Mouse (Mus musculus): ENCODE data around the gene Gm49661. TPM values are rescaled to one million over a fixed set of nuclear protein-coding genes. Genes with fewer than 3 reads are reported as not detected.

Gm49661 gene
- polyA plus RNA-seq, 1 experiment from 2014 or later = not detected

DNA sequence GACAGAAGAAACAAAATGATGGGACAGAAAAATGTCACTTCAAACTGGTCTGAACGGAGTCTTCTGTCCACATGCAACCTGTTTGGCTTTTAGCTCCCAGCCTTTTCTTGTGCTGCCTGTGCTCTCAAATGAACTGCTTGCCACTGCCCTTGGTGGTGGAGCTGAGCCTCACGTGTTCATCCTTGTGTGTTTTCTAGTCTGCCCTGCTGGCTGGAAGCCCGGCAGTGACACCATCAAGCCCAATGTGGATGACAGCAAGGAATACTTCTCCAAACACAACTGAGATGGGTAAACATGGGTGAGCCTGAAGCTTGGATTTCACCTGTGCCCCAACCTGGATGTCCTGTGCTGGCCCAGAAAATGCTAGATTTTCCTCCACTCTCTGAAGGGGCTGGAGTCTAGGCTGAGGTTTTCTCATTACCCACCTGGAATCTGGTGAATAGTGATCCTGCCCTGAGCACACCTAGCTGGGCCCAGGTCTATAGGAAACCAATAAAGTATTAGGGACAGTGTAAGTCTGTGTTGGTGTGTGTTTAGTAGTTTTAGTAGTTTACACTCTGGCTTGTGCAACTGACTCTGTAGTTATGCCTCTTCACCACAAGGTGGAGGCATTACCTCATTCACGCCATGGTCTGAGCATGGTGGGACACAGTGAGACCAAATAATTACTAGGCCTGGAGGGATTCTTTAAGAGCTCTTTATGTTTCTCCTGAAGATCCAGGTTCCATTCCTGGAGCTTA is 4.7 kb upstream of the Gm49661 start:
- Histone ChIP-seq H3K4me3 (no peak overlapping the region), H3K27ac (no peak overlapping the region), H3K4me2 (no peak overlapping the region), H3K27me3 (peaks cover 22% of the 10 kb centered on the region), H3K36me3 (ENCODE audit: poor library complexity, severe bottlenecking) (peaks cover 47% of the 10 kb centered on the region), H3K9me3 (replicated peaks) (no peaks in the 10 kb centered on the region), H3K9ac (no peak overlapping the region), H3K4me1 (peaks cover 66% of the 10 kb centered on the region)
- ATAC-seq = no peak
- WGBS = 62% methylated on average over 4 of the region's 4 CpGs

- Histone ChIP-seq H3K4me2 (no peak overlapping the region), H3K9me3 (replicated peaks) (no peaks in the 10 kb centered on the region), H3K4me1 (peaks cover 66% of the 10 kb centered on the region), H3K9ac (no peak overlapping the region), H3K27me3 (peaks cover 13% of the 10 kb centered on the region), H3K27ac (no peak overlapping the region), H3K4me3 (no peak overlapping the region), H3K36me3 (ENCODE audit: poor library complexity, severe bottlenecking) (peaks cover 47% of the 10 kb centered on the region)
- 94% methylated on average over 1 of the region's 1 CpGs for WGBS
- no peak for ATAC-seq
Measured at GRCm38 (mm10) chr8:84973079-84973478, 3.8 kb upstream of the Gm49661 start.

DNA sequence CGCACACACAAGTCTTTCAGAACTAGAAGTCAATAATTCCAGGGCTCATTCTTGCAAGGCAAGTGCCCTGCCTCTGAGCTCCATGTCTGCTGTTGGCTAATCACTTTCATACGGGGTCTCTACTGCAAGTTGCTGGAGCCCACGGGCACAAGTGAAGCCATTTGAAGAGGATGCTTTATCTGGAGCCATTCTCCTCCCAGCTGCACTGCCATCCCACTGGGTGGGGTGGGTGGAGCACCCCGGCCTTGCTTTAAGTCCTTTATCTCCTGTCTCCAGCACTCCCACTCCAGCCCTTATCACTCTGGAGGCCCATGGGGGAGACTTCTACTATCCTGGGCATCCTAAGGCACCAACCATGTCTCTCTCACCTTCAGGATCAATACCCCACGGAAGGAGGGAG is 1.7 kb upstream of the Gm49661 start:
- Histone ChIP-seq H3K4me1 (peaks cover 46% of the 10 kb centered on the region), H3K9ac (peak overlapping the region; percentile 90)

DNA sequence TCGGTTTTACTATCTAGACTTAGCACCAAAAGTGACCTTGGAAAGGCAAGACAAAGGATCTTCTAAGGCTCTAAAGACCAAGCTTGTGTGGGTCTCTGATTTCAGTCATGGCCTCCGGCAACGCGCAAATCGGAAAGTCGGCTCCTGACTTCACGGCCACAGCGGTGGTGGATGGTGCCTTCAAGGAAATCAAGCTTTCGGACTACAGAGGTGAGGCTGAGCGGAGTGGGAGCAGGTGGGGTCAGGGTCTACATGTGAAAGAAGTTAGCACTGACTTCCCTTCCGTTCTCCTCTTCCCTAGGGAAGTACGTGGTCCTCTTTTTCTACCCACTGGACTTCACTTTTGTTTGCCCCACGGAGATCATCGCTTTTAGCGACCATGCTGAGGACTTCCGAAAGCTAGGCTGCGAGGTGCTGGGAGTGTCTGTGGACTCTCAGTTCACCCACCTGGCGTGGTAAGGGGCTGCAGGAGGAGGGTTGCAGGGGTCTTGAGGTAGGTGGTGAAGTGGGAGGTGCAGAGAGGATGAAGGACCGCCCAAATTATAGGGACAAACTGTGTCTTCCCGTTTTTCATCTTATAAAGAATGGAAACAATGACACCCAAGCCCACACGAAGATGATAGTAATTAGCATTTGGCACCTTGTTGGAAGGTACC is 1.0 kb upstream of the Gm49661 start:
- peak overlapping the region; percentile 76 for H3K27ac ChIP-seq
- ATAC-seq = no peak
- peak overlapping the region; percentile 90 for H3K9ac ChIP-seq
- peaks cover 42% of the 10 kb centered on the region for H3K4me1 ChIP-seq
- H3K36me3 ChIP-seq (ENCODE audit: poor library complexity, severe bottlenecking) = peaks cover 46% of the 10 kb centered on the region
- H3K4me3 ChIP-seq = peak overlapping the region; percentile 69
- H3K4me2 ChIP-seq = peak overlapping the region; percentile 88
- no peaks in the 10 kb centered on the region for H3K27me3 ChIP-seq
- 5% methylated on average over 21 of the region's 21 CpGs for WGBS
- H3K9me3 ChIP-seq (replicated peaks) = no peaks in the 10 kb centered on the region

More for the DNA sequence above, 1.7 kb upstream of the Gm49661 start:
- no peak for ATAC-seq
- Histone ChIP-seq H3K27ac (0 out of 2 replicates have a peak overlapping the region, but pooled peaks have one; percentile 2), H3K36me3 (ENCODE audit: poor library complexity, severe bottlenecking) (peaks cover 47% of the 10 kb centered on the region), H3K4me3 (peak overlapping the region; percentile 69), H3K9me3 (replicated peaks) (no peaks in the 10 kb centered on the region), H3K27me3 (no peaks in the 10 kb centered on the region), H3K4me2 (peak overlapping the region; percentile 88)
- WGBS = 65% methylated on average over 5 of the region's 5 CpGs

DNA sequence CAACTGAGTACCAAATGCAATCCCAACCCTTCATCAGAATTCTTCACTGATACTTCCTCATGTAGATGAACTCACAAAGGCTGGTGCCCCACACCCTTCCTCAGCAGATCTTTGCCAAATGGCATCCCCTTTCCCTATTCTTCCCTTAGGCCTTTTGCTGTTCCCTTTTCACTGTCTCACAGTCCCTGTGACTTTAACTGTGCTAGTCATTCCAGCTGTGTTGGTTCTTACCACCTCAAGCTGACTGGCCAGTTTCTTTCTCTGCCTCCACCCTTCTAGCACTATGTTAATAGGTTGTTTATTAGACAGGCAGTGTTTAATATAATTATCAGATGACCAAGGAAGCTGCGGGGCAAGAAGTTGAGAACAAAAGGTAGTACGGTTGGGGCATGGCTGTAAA is 583 bp downstream of the Gm49661 start:
- peaks cover 37% of the 10 kb centered on the region for H3K4me1 ChIP-seq
- 20% methylated on average over 2 of the region's 2 CpGs for WGBS

DNA sequence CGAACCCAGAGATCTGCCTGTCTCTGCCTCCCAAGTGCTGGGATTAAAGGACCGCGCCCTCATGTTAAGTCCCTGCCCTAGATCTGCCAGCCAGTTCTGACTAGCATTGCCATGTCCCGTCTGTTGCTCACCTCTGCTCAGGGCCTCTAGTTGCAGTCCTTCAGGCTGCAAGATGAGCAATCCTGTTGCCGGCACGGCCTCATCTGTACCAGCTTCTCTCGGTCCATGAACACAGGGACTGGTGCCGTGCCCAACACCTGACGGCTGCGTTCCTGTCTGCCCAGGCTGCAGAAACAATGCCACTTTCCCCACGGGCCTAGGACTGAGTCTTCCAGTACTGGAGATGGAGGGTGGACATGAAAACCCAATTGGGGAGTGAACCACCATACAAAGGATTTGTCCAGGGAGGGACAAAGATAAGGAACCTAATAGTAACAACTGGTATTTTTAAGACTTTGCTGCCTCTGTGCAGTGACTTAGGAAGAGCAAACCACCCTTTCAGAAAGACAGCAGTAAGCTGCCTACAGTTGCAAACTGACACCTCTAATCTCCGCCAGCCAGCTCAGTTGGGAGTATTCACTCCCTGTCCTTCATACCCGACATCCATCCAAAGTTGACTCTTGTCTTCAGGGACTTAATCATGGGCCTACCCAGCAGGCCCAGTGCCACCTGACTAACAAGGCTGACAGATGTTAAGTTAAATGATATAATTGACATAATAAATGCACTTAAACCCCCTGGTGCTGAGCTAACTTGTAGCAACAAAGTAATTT is 1.5 kb downstream of the Gm49661 start:
- peaks cover 37% of the 10 kb centered on the region for H3K4me1 ChIP-seq
- no peak overlapping the region for H3K9ac ChIP-seq

More for the DNA sequence above, 583 bp downstream of the Gm49661 start:
- no peaks in the 10 kb centered on the region for H3K9me3 ChIP-seq (replicated peaks)
- H3K4me3 ChIP-seq = peak overlapping the region; percentile 69
- peak overlapping the region; percentile 76 for H3K27ac ChIP-seq
- H3K9ac ChIP-seq = peak overlapping the region; percentile 90
- peak overlapping the region; percentile 88 for H3K4me2 ChIP-seq
- no peaks in the 10 kb centered on the region for H3K27me3 ChIP-seq
- ATAC-seq = no peak
- H3K36me3 ChIP-seq (ENCODE audit: poor library complexity, severe bottlenecking) = peaks cover 35% of the 10 kb centered on the region

GRCm38 (mm10) chr8:84966603-84967002 is 2.6 kb downstream of the Gm49661 start:
- Histone ChIP-seq H3K4me1 (peaks cover 32% of the 10 kb centered on the region), H3K36me3 (ENCODE audit: poor library complexity, severe bottlenecking) (peaks cover 30% of the 10 kb centered on the region), H3K27me3 (no peaks in the 10 kb centered on the region), H3K4me2 (no peak overlapping the region), H3K4me3 (no peak overlapping the region), H3K27ac (no peak overlapping the region), H3K9me3 (replicated peaks) (no peaks in the 10 kb centered on the region), H3K9ac (no peak overlapping the region)
- ATAC-seq = no peak
- WGBS = 61% methylated on average over 3 of the region's 3 CpGs

More for the DNA sequence above, 1.5 kb downstream of the Gm49661 start:
- no peak overlapping the region for H3K27ac ChIP-seq
- H3K36me3 ChIP-seq (ENCODE audit: poor library complexity, severe bottlenecking) = peaks cover 30% of the 10 kb centered on the region
- no peak for ATAC-seq
- peak overlapping the region; percentile 88 for H3K4me2 ChIP-seq
- H3K27me3 ChIP-seq = no peaks in the 10 kb centered on the region
- no peaks in the 10 kb centered on the region for H3K9me3 ChIP-seq (replicated peaks)
- 88% methylated on average over 13 of the region's 13 CpGs for WGBS
- no peak overlapping the region for H3K4me3 ChIP-seq

DNA sequence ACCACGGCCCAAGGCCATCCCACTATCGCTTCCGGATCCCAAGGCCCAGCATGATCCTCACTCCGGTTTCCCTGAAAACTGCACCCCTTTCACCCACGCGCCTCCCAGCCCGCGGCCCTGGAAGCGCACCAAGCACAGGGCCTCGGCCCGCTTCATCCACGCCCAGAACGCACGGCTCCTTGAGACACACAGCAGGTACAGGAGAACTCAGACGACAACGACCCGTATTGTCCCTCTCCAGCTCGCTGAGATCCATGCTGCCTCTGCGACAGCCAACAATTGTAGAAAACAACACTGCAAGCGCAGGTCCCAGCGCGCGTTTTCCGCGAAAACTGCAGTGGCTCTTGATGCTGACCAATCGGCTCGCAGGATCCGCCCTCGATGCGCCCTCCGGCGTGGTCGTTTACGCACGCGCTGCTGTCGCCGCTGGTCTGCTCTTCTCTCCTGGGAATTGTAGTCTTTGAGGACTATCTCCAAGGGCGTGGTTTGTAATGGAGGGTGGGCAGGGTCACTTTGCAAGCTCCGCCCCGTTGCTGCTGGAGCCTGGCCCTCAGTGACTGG is 3.4 kb downstream of the Gm49661 start:
- peak overlapping the region; percentile 78 for H3K27ac ChIP-seq
- ATAC-seq = peak; percentile 88
- peak overlapping the region; percentile 74 for H3K4me3 ChIP-seq
- under 1% methylated on average over 41 of the region's 41 CpGs for WGBS
- H3K9me3 ChIP-seq (replicated peaks) = no peaks in the 10 kb centered on the region
- H3K4me1 ChIP-seq = peaks cover 24% of the 10 kb centered on the region
- H3K9ac ChIP-seq = peak overlapping the region; percentile 81
- H3K36me3 ChIP-seq (ENCODE audit: poor library complexity, severe bottlenecking) = peaks cover 27% of the 10 kb centered on the region
- H3K4me2 ChIP-seq = peak overlapping the region; percentile 96
- no peaks in the 10 kb centered on the region for H3K27me3 ChIP-seq

- Histone ChIP-seq H3K4me2 (no peak overlapping the region), H3K27me3 (no peaks in the 10 kb centered on the region), H3K9me3 (replicated peaks) (no peaks in the 10 kb centered on the region), H3K4me1 (peaks cover 18% of the 10 kb centered on the region), H3K36me3 (ENCODE audit: poor library complexity, severe bottlenecking) (peaks cover 38% of the 10 kb centered on the region), H3K27ac (no peak overlapping the region), H3K4me3 (no peak overlapping the region), H3K9ac (no peak overlapping the region)
- ATAC-seq = no peak
- WGBS = 90% methylated on average over 4 of the region's 4 CpGs
Measured at GRCm38 (mm10) chr8:84963952-84964351, 5.3 kb downstream of the Gm49661 start.

GRCm38 (mm10) chr8:84959811-84960210 is 9.4 kb downstream of the Gm49661 start:
- WGBS = 93% methylated on average over 7 of the region's 7 CpGs
- H3K36me3 ChIP-seq (ENCODE audit: poor library complexity, severe bottlenecking) = peaks cover 65% of the 10 kb centered on the region

GRCm38 (mm10) chr8:84956768-84957167 is 12.5 kb downstream of the Gm49661 start:
- peak; percentile 43; the same call in 1 of the 2 replicates for ATAC-seq
- H3K27me3 ChIP-seq = peaks cover 15% of the 10 kb centered on the region
- no peak overlapping the region for H3K4me3 ChIP-seq
- no peak overlapping the region for H3K9ac ChIP-seq
- H3K4me2 ChIP-seq = no peak overlapping the region
- H3K36me3 ChIP-seq (ENCODE audit: poor library complexity, severe bottlenecking) = peaks cover 46% of the 10 kb centered on the region
- no peaks in the 10 kb centered on the region for H3K9me3 ChIP-seq (replicated peaks)
- WGBS = 35% methylated on average over 2 of the region's 2 CpGs
- no peaks in the 10 kb centered on the region for H3K4me1 ChIP-seq
- no peak overlapping the region for H3K27ac ChIP-seq

More at GRCm38 (mm10) chr8:84959811-84960210, 9.4 kb downstream of the Gm49661 start:
- peaks cover 2% of the 10 kb centered on the region for H3K4me1 ChIP-seq
- no peak overlapping the region for H3K4me3 ChIP-seq
- ATAC-seq = no peak
- H3K4me2 ChIP-seq = no peak overlapping the region
- no peak overlapping the region for H3K27ac ChIP-seq
- H3K9ac ChIP-seq = no peak overlapping the region
- no peaks in the 10 kb centered on the region for H3K27me3 ChIP-seq
- H3K9me3 ChIP-seq (replicated peaks) = no peaks in the 10 kb centered on the region
